In the genomic region with DNA sequence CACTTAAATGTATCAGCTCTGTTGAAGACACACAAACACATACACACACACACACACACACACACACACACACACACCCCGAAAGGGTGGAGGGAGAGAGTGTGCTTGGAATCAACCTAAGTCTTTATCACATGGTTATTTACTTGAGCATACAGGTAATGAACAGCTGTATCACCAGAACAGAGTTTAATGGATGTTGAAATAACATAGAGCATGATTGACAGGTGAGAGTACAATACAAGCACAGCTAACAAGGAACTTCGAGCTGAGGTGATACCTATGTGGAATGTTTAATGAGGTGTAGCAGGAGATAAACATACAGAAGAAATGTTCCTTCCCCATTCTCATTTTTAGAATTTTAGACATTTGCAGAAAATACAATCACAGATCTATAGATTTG, we compare ENCODE assay signal across 28 mouse cellular contexts.
DNase-seq lines count a peak whose midpoint lies in the region; ATAC-seq and TF ChIP-seq lines count a peak whose summit lies in the region.
"Had no signal": no experiment of that assay in that cellular context is flagged by ENCODE, and none has a peak within 500 bp of the region (broad histone marks: within the 10 kb centered on the region; RNA-seq: fewer than 3 reads in every experiment).

No protein-coding gene starts in this region.

- H3K4me1 ChIP-seq in forebrain, embryonic 12.5 days = no peaks in the 10 kb centered on the region
- no peaks in the 10 kb centered on the region for H3K4me1 ChIP-seq in forebrain, embryonic 13.5 days
- no peaks in the 10 kb centered on the region for H3K4me1 ChIP-seq in stomach, embryonic 14.5 days (ENCODE audit: control insufficient read depth, insufficient read depth, low read length)
- H3K4me1 ChIP-seq in stomach, postnatal 0 days (replicated peaks; ENCODE audit: control insufficient read depth, insufficient read depth) = no peaks in the 10 kb centered on the region
- H3K4me1 ChIP-seq: embryonic facial prominence, embryonic 15.5 days; forebrain, embryonic 10.5 days had no signal

- TF ChIP-seq EP300 in stomach, postnatal 0 days (optimal IDR thresholded peaks at IDR 0.05) = no peak

- H3K27me3 ChIP-seq in forebrain, embryonic 12.5 days = no peaks in the 10 kb centered on the region
- no peaks in the 10 kb centered on the region for H3K27me3 ChIP-seq in forebrain, embryonic 13.5 days
- H3K27me3 ChIP-seq in stomach, embryonic 14.5 days (ENCODE audit: control insufficient read depth, insufficient read depth, low read length) = no peaks in the 10 kb centered on the region
- no peaks in the 10 kb centered on the region for H3K27me3 ChIP-seq in stomach, postnatal 0 days (ENCODE audit: control insufficient read depth, insufficient read depth, low read length)
- H3K27me3 ChIP-seq: CH12.LX; embryonic facial prominence, embryonic 13.5 days; embryonic facial prominence, embryonic 15.5 days; Patski had no signal

- ATAC-seq in forebrain, embryonic 12.5 days (ENCODE audit: low FRiP score) = peak; percentile 23; the same call in 1 of the 2 replicates
- no peak for ATAC-seq in forebrain, embryonic 13.5 days
- 0 out of 2 replicates have a peak, but pooled peaks have one; percentile 69 for ATAC-seq in stomach, embryonic 14.5 days (ENCODE audit: insufficient number of reproducible peaks, insufficient read depth, low FRiP score, low read depth)
- ATAC-seq in stomach, postnatal 0 days (ENCODE audit: low FRiP score, low TSS enrichment) = peak; percentile 71; the same call in 1 of the 2 replicates
- ATAC-seq in activated CD4-positive, CD25-positive, alpha-beta regulatory T cell, adult 4 months = no peak
- ATAC-seq: CD4-positive, CD25-positive, alpha-beta regulatory T cell, adult 4 months; forebrain, embryonic 14.5 days; forebrain, embryonic 16.5 days; Patski had no signal

- no peak for TF ChIP-seq CTCF in brain, embryonic 14.5 days (IDR thresholded peaks at IDR 0.05; ENCODE audit: borderline replicate concordance, extremely low read depth, insufficient read depth, insufficient read length)
- TF ChIP-seq CTCF in stomach, postnatal 0 days (IDR thresholded peaks at IDR 0.05; ENCODE audit: low read depth) = no peak

- no peak overlapping the region for H3K27ac ChIP-seq in forebrain, embryonic 12.5 days
- no peak overlapping the region for H3K27ac ChIP-seq in forebrain, embryonic 13.5 days
- no peak overlapping the region for H3K27ac ChIP-seq in stomach, embryonic 14.5 days (ENCODE audit: low read length)
- no peak overlapping the region for H3K27ac ChIP-seq in stomach, postnatal 0 days (replicated peaks)
- H3K27ac ChIP-seq: embryonic facial prominence, embryonic 13.5 days; embryonic facial prominence, embryonic 15.5 days; forebrain, embryonic 10.5 days had no signal

- H3K9ac ChIP-seq in forebrain, embryonic 12.5 days = no peak overlapping the region
- H3K9ac ChIP-seq in forebrain, embryonic 13.5 days = no peak overlapping the region
- H3K9ac ChIP-seq in stomach, embryonic 14.5 days (replicated peaks; ENCODE audit: low read depth, low read length) = no peak overlapping the region
- no peak overlapping the region for H3K9ac ChIP-seq in stomach, postnatal 0 days (ENCODE audit: low read length)
- H3K9ac ChIP-seq: embryonic facial prominence, embryonic 13.5 days; embryonic facial prominence, embryonic 15.5 days had no signal

- TF ChIP-seq POLR2A in brain, embryonic 14.5 days (IDR thresholded peaks at IDR 0.05; ENCODE audit: borderline replicate concordance, extremely low read depth, insufficient read depth, insufficient read length, poor library complexity, severe bottlenecking) = no peak

- no peaks in the 10 kb centered on the region for H3K9me3 ChIP-seq in forebrain, embryonic 12.5 days
- H3K9me3 ChIP-seq in forebrain, embryonic 13.5 days (replicated peaks) = no peaks in the 10 kb centered on the region
- H3K9me3 ChIP-seq in stomach, embryonic 14.5 days (ENCODE audit: control insufficient read depth, low read depth, low read length) = no peaks in the 10 kb centered on the region
- no peaks in the 10 kb centered on the region for H3K9me3 ChIP-seq in stomach, postnatal 0 days (ENCODE audit: control insufficient read depth, low read length)
- H3K9me3 ChIP-seq: embryonic facial prominence, embryonic 13.5 days; embryonic facial prominence, embryonic 15.5 days; forebrain, embryonic 10.5 days had no signal

- peak; percentile 10 for DNase-seq in brain, embryonic 14.5 days (ENCODE audit: low read depth)
- DNase-seq in stomach, postnatal 0 days (ENCODE audit: low spot score) = peak; percentile 45
- DNase-seq in testis, postnatal 10 days (ENCODE audit: low spot score) = no peak
- DNase-seq: adrenal gland, adult 2 months; adrenal gland, postnatal 10 days; adrenal gland, postnatal 25 days; B cell, adult 2 months; cerebellum, adult 11 months; cerebellum, adult 18-20 months; cerebellum, adult 8-10 months; cerebellum, adult 9-11 months; cerebellum, postnatal 14 days; cerebellum, postnatal 36 days; embryo, embryonic 11 days had no signal

- H3K36me3 ChIP-seq in forebrain, embryonic 12.5 days (replicated peaks) = no peaks in the 10 kb centered on the region
- H3K36me3 ChIP-seq in forebrain, embryonic 13.5 days (ENCODE audit: poor library complexity, severe bottlenecking) = no peaks in the 10 kb centered on the region
- H3K36me3 ChIP-seq in stomach, embryonic 14.5 days (ENCODE audit: control insufficient read depth, insufficient read depth, low read length) = no peaks in the 10 kb centered on the region
- no peaks in the 10 kb centered on the region for H3K36me3 ChIP-seq in stomach, postnatal 0 days (ENCODE audit: control insufficient read depth, insufficient read depth, low read length)
- H3K36me3 ChIP-seq: embryonic facial prominence, embryonic 13.5 days; embryonic facial prominence, embryonic 15.5 days; forebrain, embryonic 10.5 days; G1E had no signal

- no peak overlapping the region for H3K4me2 ChIP-seq in forebrain, embryonic 12.5 days
- no peak overlapping the region for H3K4me2 ChIP-seq in forebrain, embryonic 13.5 days
- no peak overlapping the region for H3K4me2 ChIP-seq in stomach, embryonic 14.5 days (replicated peaks; ENCODE audit: low read depth, low read length)
- no peak overlapping the region for H3K4me2 ChIP-seq in stomach, postnatal 0 days (replicated peaks; ENCODE audit: low read depth)
- H3K4me2 ChIP-seq: embryonic facial prominence, embryonic 13.5 days; embryonic facial prominence, embryonic 15.5 days had no signal

- 73% methylated on average over 2 of the region's 2 CpGs for WGBS in forebrain, embryonic 12.5 days
- WGBS in forebrain, embryonic 13.5 days = 58% methylated on average over 2 of the region's 2 CpGs
- 54% methylated on average over 2 of the region's 2 CpGs for WGBS in stomach, embryonic 14.5 days
- WGBS in stomach, postnatal 0 days = 43% methylated on average over 2 of the region's 2 CpGs

- H3K4me3 ChIP-seq in forebrain, embryonic 12.5 days (replicated peaks) = no peak overlapping the region
- H3K4me3 ChIP-seq in forebrain, embryonic 13.5 days = no peak overlapping the region
- no peak overlapping the region for H3K4me3 ChIP-seq in stomach, embryonic 14.5 days (ENCODE audit: low read depth, low read length)
- no peak overlapping the region for H3K4me3 ChIP-seq in stomach, postnatal 0 days (ENCODE audit: low read depth, low read length)
- H3K4me3 ChIP-seq: embryonic facial prominence, embryonic 13.5 days; embryonic facial prominence, embryonic 15.5 days; erythroblast, embryonic 14.5 days; forebrain, embryonic 10.5 days had no signal

Comparison
In these comparisons a context has a peak if more than half of its experiments do, and no peak if none do; other contexts are left out.
1. ATAC-seq: peak in forebrain, embryonic 12.5 days (single experiment), stomach, embryonic 14.5 days (single experiment) and stomach, postnatal 0 days (single experiment); none in forebrain, embryonic 13.5 days (single experiment) and activated CD4-positive, CD25-positive, alpha-beta regulatory T cell, adult 4 months (single experiment).